Mouse (Mus musculus) hindbrain, embryonic 11.5 days (tissue): ENCODE data around the gene Gchfr. TPM values are rescaled to one million over a fixed set of nuclear protein-coding genes. Genes with fewer than 3 reads are reported as not detected.

ENCODE experiments used
- ATAC-seq: fragments of 200-750 bp; cut with Nextera tagmentation; 2 replicates; pipeline ENCODE4 v1.8.0; 2017; ENCODE audit warnings: mild to moderate bottlenecking, moderate TSS enrichment, moderate library complexity; ENCODE audit not compliant: low FRiP score
- DNase-seq: peaks from one replicate; pipeline ENCODE4 v3.0.0-alpha.2; 2015; ENCODE audit warnings: low spot score
- H3K27ac ChIP-seq: fragments of 300-500 bp; sonication (generic); 2 replicates; pipeline ENCODE4 v1.5.1; 2014; ENCODE audit warnings: mild to moderate bottlenecking, low read depth, low read length
- H3K27me3 ChIP-seq: fragments of 300-500 bp; sonication (generic); 2 replicates; pipeline ENCODE4 v1.6.1; 2014; ENCODE audit warnings: mild to moderate bottlenecking, low read length, moderate library complexity, mixed read lengths; ENCODE audit not compliant: control insufficient read depth, insufficient read depth
- H3K36me3 ChIP-seq: fragments of 300-500 bp; sonication (generic); 2 replicates; pipeline ENCODE4 v1.6.1; 2014; ENCODE audit warnings: mild to moderate bottlenecking, low read length, moderate library complexity, mixed read lengths; ENCODE audit not compliant: control insufficient read depth, insufficient read depth
- H3K4me1 ChIP-seq: fragments of 300-500 bp; sonication (generic); replicated peaks from 2 replicates; pipeline ENCODE4 v1.6.1; 2014; ENCODE audit warnings: low read length, mixed read lengths; ENCODE audit not compliant: control insufficient read depth, insufficient read depth
- H3K4me2 ChIP-seq: fragments of 300-500 bp; sonication (generic); replicated peaks from 2 replicates; pipeline ENCODE4 v1.6.1; 2014; ENCODE audit warnings: mild to moderate bottlenecking, low read depth, low read length
- H3K4me3 ChIP-seq: fragments of 300-500 bp; sonication (generic); 2 replicates; pipeline ENCODE4 v1.5.1; 2014; ENCODE audit warnings: low read depth, low read length
- H3K9ac ChIP-seq: fragments of 300-500 bp; sonication (generic); 2 replicates; pipeline ENCODE4 v1.6.1; 2014; ENCODE audit warnings: low read depth, low read length
- H3K9me3 ChIP-seq: fragments of 300-500 bp; sonication (generic); 2 replicates; pipeline ENCODE4 v1.6.1; 2016; ENCODE audit warnings: low read length; ENCODE audit not compliant: control insufficient read depth
- WGBS: fragments of 180-500 bp; shearing (Covaris S2); extraction: QIAGEN DNeasy Blood & Tissue Kit; methylation state at CpG from one replicate; pipeline ENCODE4 v1.1.7; 2014; 5-methylcytosine and 5-hydroxymethylcytosine counted together
- polyA plus RNA-seq: library from polyadenylated mRNA; unstranded; fragments of >200 nt; fragmentation: Nextera tagmentation; extraction: Ambion mirVana; gene quantifications from 2 replicates; pipeline ENCODE4 v1.2.1, GENCODE M21; 2014

Gene Gchfr
- polyA plus RNA-seq, 1 experiment from 2014 or later: 4.9 TPM

DNA sequence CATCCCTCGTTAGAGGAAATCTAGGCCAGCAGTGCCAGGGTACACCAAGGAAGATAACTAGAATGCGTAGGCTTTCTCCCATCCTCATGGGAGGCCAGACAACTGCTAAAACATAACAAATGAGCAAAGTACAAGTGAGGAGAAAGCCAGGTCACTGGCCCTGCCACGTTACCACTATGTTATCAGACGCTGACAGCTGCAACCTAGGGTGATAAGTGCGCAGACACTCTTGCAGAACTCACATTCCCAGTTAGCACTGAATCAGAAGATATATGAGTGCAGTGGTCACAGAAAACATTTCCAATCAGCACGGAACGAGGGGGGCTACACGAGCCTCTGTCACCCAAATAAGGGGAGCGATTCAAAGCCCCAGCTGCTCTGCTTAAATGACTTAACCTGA, 12.2 kb upstream of the Gchfr start:
- H3K4me2 ChIP-seq: no peak overlapping the region
- H3K9me3 ChIP-seq: no peaks in the 10 kb centered on the region
- no peak overlapping the region for H3K4me3 ChIP-seq
- H3K9ac ChIP-seq: no peak overlapping the region
- whole genome bisulfite sequencing: 87% methylated on average over 9 of the region's 9 CpGs
- no peaks in the 10 kb centered on the region for H3K27me3 ChIP-seq
- H3K4me1 ChIP-seq: no peaks in the 10 kb centered on the region
- DNase-seq (no peak), ATAC-seq (no peak)
- no peaks in the 10 kb centered on the region for H3K36me3 ChIP-seq
- H3K27ac ChIP-seq: no peak overlapping the region

DNA sequence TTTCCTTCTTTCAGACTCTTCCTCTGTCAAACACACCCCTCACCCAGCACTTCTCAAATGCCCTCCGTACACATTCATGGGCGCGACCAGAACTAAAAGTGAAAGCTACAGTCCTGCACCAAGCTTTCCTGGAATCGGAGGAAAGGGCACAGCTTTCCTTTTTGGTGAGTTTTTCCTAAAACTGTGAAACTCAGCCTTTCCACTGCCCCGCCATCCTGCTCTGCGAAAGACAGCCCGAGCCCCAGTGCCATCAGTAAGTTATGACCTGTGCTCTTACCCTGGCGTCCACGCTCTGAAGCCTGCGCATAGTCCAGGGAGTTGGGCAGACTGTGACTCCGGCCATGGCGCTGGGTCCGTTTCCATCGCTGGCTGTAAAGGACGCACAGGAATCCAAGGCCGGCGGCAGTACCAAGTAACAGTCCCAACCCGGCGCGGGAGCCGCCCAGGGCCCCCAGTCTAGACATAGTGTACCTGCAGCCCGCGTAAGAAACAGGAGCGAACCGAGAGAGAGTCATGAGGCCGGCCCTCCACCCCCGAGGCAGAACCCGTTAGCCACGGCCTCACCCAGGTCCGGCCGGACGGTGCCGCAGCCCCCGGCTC, 11.4 kb upstream of the Gchfr start:
- DNase-seq (no peak), ATAC-seq (peak; percentile 48; the same call in 1 of the 2 replicates)
- Histone ChIP-seq H3K27ac (0 out of 2 replicates have a peak overlapping the region, but pooled peaks have one; percentile 17), H3K36me3 (no peaks in the 10 kb centered on the region), H3K9ac (peak overlapping the region; percentile 90), H3K9me3 (no peaks in the 10 kb centered on the region), H3K27me3 (no peaks in the 10 kb centered on the region), H3K4me1 (no peaks in the 10 kb centered on the region), H3K4me3 (peak overlapping the region; percentile 99), H3K4me2 (peak overlapping the region; percentile 92)
- 8% methylated on average over 33 of the region's 34 CpGs for WGBS

DNA sequence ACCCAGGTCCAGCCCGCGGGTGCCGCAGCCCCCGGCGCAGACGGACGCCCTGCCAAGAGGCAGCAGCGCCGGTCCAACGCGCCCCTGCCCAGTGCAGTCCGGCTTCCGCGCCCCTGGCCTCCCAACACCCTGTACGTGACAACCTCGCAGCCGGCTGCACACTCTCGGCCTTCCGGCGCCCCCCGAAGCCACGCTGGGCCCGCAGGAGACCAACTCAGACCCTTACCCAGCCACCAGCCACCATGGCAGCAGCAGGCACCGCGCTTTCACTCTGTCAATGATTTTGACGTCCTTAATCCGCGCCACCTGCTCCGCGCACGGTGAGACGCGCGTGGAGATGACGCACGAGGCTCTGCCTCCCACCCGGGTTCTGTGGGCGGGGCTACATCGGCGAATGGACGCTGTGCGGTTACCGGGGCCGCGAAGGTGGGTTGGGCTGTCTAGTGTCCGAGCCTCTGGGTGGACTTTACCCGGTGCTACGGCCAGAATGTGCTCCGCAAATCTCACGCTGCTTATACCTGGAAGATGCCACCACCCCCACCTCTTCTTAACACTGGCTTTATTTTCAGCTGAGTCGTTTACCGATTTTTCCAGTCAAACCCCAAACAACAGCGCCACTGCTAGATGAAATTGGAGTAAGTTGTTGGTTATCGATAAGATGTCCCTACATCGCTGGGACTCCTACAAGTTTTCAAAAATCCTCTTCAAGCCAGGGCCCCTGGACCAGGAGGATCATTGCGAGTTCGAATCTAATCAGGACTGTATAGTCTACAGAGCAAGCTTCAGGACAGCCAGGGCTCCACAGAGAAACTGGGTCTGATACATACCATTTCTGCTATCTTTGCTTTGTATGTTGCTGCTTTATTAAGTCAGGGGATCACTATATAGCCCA, 10.6 kb upstream of the Gchfr start, which contains the start of gene Rmdn3:
Rmdn3 (minus strand) TSS at position 354 of the 892 bp plus-strand sequence.
- H3K27me3 ChIP-seq: no peaks in the 10 kb centered on the region
- peak within 1 kb of the TSS; percentile 99 for H3K4me3 ChIP-seq
- H3K4me2 ChIP-seq: peak within 1 kb of the TSS; percentile 92
- DNase-seq (peak; percentile 98), ATAC-seq (peak; percentile 93)
- 0 out of 2 replicates have a peak within 1 kb of the TSS, but pooled peaks have one; percentile 17 for H3K27ac ChIP-seq
- no peaks in the 10 kb centered on the region for H3K4me1 ChIP-seq
- peak within 1 kb of the TSS; percentile 90 for H3K9ac ChIP-seq
- WGBS: under 1% methylated on average over 52 of the region's 57 CpGs
- no peaks in the 10 kb centered on the region for H3K36me3 ChIP-seq
- no peaks in the 10 kb centered on the region for H3K9me3 ChIP-seq

DNA sequence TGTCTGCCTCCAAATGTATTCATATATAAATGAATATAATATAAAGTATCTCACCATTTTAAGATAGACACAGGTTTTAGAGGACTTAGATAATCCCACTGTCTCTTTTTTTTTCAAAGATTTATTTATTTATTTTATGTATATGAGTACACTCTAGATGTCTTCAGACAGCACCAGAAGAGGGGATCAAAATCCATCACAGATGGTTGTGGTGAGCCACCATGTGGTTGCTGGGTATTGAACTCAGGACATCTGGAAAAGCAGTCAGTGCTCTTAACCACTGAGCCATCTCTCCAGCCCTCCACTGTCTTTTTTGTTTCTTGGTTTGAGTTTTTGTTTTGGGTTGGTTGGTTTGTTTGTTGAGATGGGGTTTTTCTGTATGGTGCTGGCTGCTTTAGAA, 9.7 kb upstream of the Gchfr start:
- ATAC-seq: no peak
- H3K4me3 ChIP-seq: no peak overlapping the region
- H3K9ac ChIP-seq: no peak overlapping the region
- H3K27me3 ChIP-seq: no peaks in the 10 kb centered on the region
- H3K36me3 ChIP-seq: no peaks in the 10 kb centered on the region
- no peak for DNase-seq
- no peaks in the 10 kb centered on the region for H3K9me3 ChIP-seq
- no peak overlapping the region for H3K27ac ChIP-seq
- no peak overlapping the region; the same call in 1 of the 2 replicates for H3K4me2 ChIP-seq
- H3K4me1 ChIP-seq: no peaks in the 10 kb centered on the region

DNA sequence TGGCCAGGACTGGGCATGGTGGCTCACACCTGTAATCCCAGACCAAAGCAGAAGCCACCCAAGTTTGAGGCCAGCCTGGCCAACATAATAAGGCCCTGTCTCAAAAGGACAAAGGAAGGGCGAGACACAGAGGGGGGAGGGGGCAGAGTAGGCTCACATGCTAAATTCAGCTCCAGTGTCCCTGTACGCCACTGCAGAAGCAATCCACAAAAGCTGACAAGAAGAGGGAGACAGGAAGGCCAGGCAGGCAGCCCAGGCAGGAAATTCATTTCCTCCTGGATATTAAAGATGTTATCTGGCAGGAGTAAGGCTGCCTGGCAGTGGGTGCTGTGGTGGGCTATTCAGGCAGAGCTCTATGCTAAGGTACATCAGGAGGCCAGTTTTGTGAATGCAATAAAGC, 6.3 kb upstream of the Gchfr start:
- Histone ChIP-seq H3K27me3 (peaks cover 2% of the 10 kb centered on the region; the same call in 1 of the 2 replicates), H3K36me3 (no peaks in the 10 kb centered on the region), H3K9ac (no peak overlapping the region), H3K27ac (no peak overlapping the region), H3K4me1 (no peaks in the 10 kb centered on the region), H3K4me2 (no peak overlapping the region), H3K4me3 (no peak overlapping the region), H3K9me3 (no peaks in the 10 kb centered on the region)
- 28% methylated on average over 2 of the region's 2 CpGs for WGBS
- no peak for DNase-seq
- ATAC-seq: no peak

DNA sequence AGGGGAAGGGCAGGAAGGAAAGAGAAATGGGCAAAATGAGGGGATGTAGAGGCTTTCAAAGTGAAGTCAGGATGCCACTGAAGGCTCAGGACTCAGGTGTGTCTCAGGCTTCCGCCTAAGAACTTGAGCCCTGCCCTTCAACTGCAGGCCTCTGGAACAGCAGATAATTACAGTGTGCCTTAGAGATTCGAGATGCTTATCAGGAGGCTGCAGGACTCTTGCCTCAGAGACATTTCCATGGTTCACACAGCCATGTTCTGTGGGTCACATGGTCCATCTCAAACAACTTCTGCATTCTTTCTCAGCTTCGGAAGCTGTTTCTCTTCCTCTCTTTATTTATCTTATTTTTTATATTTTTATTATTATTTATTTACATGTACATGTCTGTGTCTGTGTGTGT, 4.4 kb upstream of the Gchfr start:
- 56% methylated on average over 3 of the region's 3 CpGs for WGBS
- no peak overlapping the region for H3K4me2 ChIP-seq
- ATAC-seq (no peak), DNase-seq (no peak)
- no peak overlapping the region for H3K4me3 ChIP-seq
- H3K27me3 ChIP-seq: peaks cover 18% of the 10 kb centered on the region
- H3K27ac ChIP-seq: no peak overlapping the region
- H3K9me3 ChIP-seq: no peaks in the 10 kb centered on the region
- no peak overlapping the region for H3K9ac ChIP-seq
- H3K36me3 ChIP-seq: no peaks in the 10 kb centered on the region
- H3K4me1 ChIP-seq: peaks cover 8% of the 10 kb centered on the region

DNA sequence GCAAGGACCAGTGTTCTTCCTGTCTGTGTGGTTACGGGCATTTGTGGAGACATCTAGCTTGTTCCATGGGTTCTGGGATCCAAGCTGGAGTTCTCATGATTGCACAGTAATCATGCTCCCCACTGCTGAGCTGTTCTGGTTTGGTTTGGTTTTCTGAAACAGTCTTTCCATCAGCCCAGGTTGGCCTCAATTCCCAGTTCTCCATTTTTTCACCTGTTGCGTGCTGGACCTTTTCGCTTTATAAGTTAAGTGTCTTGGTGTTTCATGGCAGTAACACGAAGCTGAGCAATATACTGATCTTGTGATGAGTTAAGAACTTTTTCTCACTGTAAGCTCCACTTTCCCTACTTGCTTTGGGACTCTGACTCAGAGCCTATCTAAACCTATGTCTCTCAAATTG, 3.6 kb upstream of the Gchfr start:
- Histone ChIP-seq H3K27ac (no peak overlapping the region), H3K9me3 (no peaks in the 10 kb centered on the region), H3K4me1 (peaks cover 8% of the 10 kb centered on the region), H3K4me2 (no peak overlapping the region), H3K4me3 (no peak overlapping the region), H3K9ac (no peak overlapping the region), H3K27me3 (peaks cover 19% of the 10 kb centered on the region), H3K36me3 (no peaks in the 10 kb centered on the region)
- WGBS: 89% methylated on average over 4 of the region's 4 CpGs
- DNase-seq (no peak), ATAC-seq (no peak)

DNA sequence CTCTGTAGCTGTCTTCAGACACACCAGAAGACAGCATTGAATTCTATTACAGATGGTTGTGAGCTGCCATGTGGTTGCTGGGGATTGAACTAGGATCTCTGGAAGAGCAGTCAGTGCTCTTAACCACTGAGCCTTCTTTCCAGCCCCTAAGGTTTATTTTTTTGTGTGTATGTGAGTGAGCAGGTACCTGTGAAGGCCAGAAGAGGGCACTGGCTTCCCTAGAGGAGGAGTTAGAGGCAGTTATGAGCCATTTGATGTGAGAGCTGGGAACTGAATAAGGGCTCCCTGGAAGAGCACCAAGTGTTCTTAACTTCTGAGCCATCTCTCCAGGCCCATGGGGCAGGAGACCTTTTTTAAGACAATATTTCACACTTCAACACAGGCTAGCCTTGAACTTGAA, 2.2 kb upstream of the Gchfr start:
- Histone ChIP-seq H3K4me3 (no peak overlapping the region), H3K9ac (no peak overlapping the region), H3K27ac (no peak overlapping the region), H3K9me3 (no peaks in the 10 kb centered on the region), H3K4me1 (peaks cover 8% of the 10 kb centered on the region), H3K36me3 (no peaks in the 10 kb centered on the region), H3K4me2 (no peak overlapping the region), H3K27me3 (peaks cover 19% of the 10 kb centered on the region)
- DNase-seq: no peak
- ATAC-seq: no peak
